Mouse (Mus musculus): ENCODE results near the gene Rin3.

DNA sequence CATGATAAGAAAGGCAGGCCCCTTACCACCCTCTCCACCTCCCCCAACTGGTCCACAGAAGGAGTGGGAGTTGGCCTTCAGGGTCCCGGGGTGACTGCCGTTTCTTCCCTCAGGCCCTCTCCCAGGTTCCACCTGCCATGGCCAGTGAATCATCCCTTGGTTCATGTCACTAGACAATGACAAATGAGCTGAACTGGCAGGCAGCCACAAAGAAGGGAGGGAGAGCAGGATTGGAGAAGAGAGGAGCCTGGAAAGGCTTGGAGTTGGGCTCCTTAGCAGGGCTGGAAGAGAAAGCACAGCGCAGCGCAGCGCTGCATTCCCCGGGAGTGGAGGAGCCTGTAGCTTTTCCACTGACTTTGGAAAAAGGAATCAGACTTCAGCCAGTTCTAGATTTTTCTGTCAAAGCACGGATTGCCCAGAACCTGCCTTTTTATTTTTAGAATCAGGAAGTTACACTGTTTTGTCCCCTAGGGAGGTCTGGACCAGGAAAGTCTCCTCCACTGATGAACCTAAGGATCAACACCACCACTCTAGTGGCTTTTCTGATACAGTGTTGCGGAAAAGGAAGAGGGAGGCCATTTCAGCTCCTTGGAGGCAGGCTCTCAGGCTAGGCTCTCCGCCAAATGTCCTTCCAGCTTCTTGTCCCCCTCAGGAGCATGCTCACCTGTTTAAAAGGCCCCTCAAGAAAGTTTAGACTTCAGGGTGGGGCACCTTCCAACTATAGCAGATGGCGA, 4.0 kb downstream of the Rin3 start:
- TF ChIP-seq USF1 (IDR thresholded peaks at IDR 0.05; ENCODE audit: low read depth) (no peak), CTCF (IDR thresholded peaks at IDR 0.05; ENCODE audit: control insufficient read depth, insufficient read depth, insufficient read length) (no peak)
